Mouse (Mus musculus) E14TG2a.4 (cell line): ENCODE measurements at regions not wholly inside any gene's neighbourhood (a gene's known extent, or its start where the extent isn't known, plus 50 kb on each side); places are given as distances from the start of the nearest gene placed in this dataset.

Experiments used
- H3K27me3 ChIP-seq: 2 replicates; pipeline ENCODE4 v1.6.1; 2014; ENCODE audit warnings: low read length, control low read depth; ENCODE audit not compliant: insufficient read depth
- H3K36me3 ChIP-seq: 2 replicates; pipeline ENCODE4 v1.6.1; 2014; ENCODE audit warnings: low read length, control low read depth; ENCODE audit not compliant: insufficient read depth
- H3K4me1 ChIP-seq: replicated peaks from 2 replicates; pipeline ENCODE4 v1.6.1; 2014; ENCODE audit warnings: low read depth, low read length, control low read depth
- H3K4me3 ChIP-seq: replicated peaks from 2 replicates; pipeline ENCODE4 v1.5.1; 2014; ENCODE audit warnings: mild to moderate bottlenecking, low read length
- H3K9me3 ChIP-seq: 2 replicates; pipeline ENCODE4 v1.6.1; 2014; ENCODE audit warnings: low read length, control low read depth
- CTCF ChIP-seq: conservative IDR thresholded peaks from 2 replicates; pipeline ENCODE4 v1.5.1; 2014; ENCODE audit warnings: low read length
- NANOG ChIP-seq: IDR thresholded peaks from 2 replicates; pipeline ENCODE4 v1.6.1; 2014; ENCODE audit warnings: borderline replicate concordance, low read length, mixed read lengths
- POU5F1 ChIP-seq: IDR thresholded peaks from 2 replicates; pipeline ENCODE4 v1.6.1; 2014; ENCODE audit warnings: low read length, borderline replicate concordance

- TF ChIP-seq CTCF (no peak), NANOG (no peak)
- peaks cover 16% of the 10 kb centered on the region for H3K9me3 ChIP-seq
- peak overlapping the region; percentile 64 for H3K4me3 ChIP-seq
- no peaks in the 10 kb centered on the region for H3K36me3 ChIP-seq
- peaks cover 64% of the 10 kb centered on the region for H3K27me3 ChIP-seq
- peaks cover 38% of the 10 kb centered on the region for H3K4me1 ChIP-seq
These were observed 65.6 kb upstream of the Nkd1 start for GRCm38 (mm10) chr8:88455434-88456020.

DNA sequence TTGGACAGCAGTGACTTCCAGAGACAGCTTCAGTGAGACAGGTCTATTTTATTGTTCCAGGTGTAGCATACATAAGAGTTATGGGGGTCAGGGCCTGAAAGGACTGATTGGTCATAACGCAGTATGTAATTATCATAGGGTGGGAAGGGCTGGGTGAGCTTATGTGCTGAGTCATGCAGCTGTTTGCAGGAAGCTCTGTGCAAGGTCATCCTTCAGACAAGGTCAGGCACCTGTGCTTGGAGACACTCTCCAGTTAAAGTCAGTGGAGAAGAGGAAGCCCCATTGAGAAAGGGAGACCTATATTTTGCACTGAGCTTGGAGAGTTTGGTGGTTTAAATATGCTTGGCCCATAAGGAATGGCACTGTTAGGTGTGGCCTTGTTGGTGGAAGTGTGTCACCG lies 62.0 kb upstream of the Nkd1 start:
- Histone ChIP-seq H3K4me1 (peaks cover 15% of the 10 kb centered on the region), H3K9me3 (peaks cover 20% of the 10 kb centered on the region), H3K27me3 (peaks cover 27% of the 10 kb centered on the region), H3K36me3 (no peaks in the 10 kb centered on the region), H3K4me3 (no peak overlapping the region)
- TF ChIP-seq POU5F1 (no peak), NANOG (no peak), CTCF (no peak)

DNA sequence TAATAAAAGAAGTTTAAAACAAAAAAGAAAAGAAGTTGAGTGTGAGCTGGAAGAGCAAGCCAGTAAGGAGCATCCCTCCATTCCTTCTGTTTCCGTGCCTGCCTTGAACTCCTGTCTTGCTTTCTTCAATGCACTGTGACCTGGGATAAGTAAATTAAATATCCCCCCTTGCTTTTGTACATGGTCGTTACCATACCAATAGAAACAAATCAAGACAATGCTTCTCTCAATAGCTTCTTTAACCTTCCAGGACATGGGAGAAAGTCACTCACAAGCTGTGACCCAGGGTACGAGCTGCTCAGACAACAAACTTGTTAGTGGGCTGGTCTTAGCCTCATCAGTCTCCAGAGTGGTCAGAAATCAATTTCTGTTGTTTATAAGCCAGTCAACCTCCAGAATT lies 53.4 kb upstream of the Nkd1 start:
- Histone ChIP-seq H3K27me3 (no peaks in the 10 kb centered on the region; the same call in 1 of the 2 replicates), H3K4me3 (no peak overlapping the region), H3K9me3 (peaks cover 4% of the 10 kb centered on the region; the same call in 1 of the 2 replicates), H3K4me1 (peaks cover 9% of the 10 kb centered on the region), H3K36me3 (no peaks in the 10 kb centered on the region)
- no peak for TF ChIP-seq POU5F1
- TF ChIP-seq CTCF: no peak
- peak; percentile 83 for TF ChIP-seq NANOG

GRCm38 (mm10) chr8:88470931-88471455 lies 50.2 kb upstream of the Nkd1 start:
- Histone ChIP-seq H3K36me3 (no peaks in the 10 kb centered on the region), H3K4me3 (no peak overlapping the region), H3K4me1 (peaks cover 9% of the 10 kb centered on the region), H3K9me3 (peaks cover 4% of the 10 kb centered on the region; the same call in 1 of the 2 replicates), H3K27me3 (no peaks in the 10 kb centered on the region)
- TF ChIP-seq POU5F1: no peak
- TF ChIP-seq NANOG: no peak
- no peak for TF ChIP-seq CTCF
